Mouse (Mus musculus) lung, embryonic 15.5 days (tissue): Measurements from ENCODE around the gene Olfr642. TPM values are rescaled to one million over a fixed set of nuclear protein-coding genes. Genes with fewer than 3 reads are reported as not detected.

Experiments
- ATAC-seq: fragments of 200-750 bp; cut with Nextera tagmentation; 2 replicates; pipeline ENCODE4 v1.8.0; 2017; ENCODE audit warnings: moderate number of reproducible peaks, borderline replicate concordance; ENCODE audit not compliant: low FRiP score, low TSS enrichment; ENCODE audit errors: extremely low read depth
- H3K27ac ChIP-seq: fragments of 300-500 bp; sonication (generic); 2 replicates; pipeline ENCODE4 v1.5.1; 2015; ENCODE audit warnings: moderate library complexity, mild to moderate bottlenecking, inconsistent platforms
- H3K27me3 ChIP-seq: fragments of 300-500 bp; sonication (generic); 2 replicates; pipeline ENCODE4 v1.6.1; 2015; ENCODE audit warnings: inconsistent platforms
- H3K36me3 ChIP-seq: fragments of 300-500 bp; sonication (generic); 2 replicates; pipeline ENCODE4 v1.6.1; 2015; ENCODE audit warnings: inconsistent platforms
- H3K4me1 ChIP-seq: fragments of 300-500 bp; sonication (generic); 2 replicates; pipeline ENCODE4 v1.6.1; 2015; ENCODE audit warnings: inconsistent platforms
- H3K4me2 ChIP-seq: fragments of 300-500 bp; sonication (generic); 2 replicates; pipeline ENCODE4 v1.6.1; 2015; ENCODE audit warnings: inconsistent platforms, mild to moderate bottlenecking, moderate library complexity
- H3K4me3 ChIP-seq: fragments of 300-500 bp; sonication (generic); 2 replicates; pipeline ENCODE4 v1.5.1; 2015; ENCODE audit warnings: mild to moderate bottlenecking, inconsistent platforms
- H3K9ac ChIP-seq: fragments of 300-500 bp; sonication (generic); 2 replicates; pipeline ENCODE4 v1.6.1; 2015; ENCODE audit warnings: inconsistent platforms
- H3K9me3 ChIP-seq: fragments of 300-500 bp; sonication (generic); 2 replicates; pipeline ENCODE4 v1.6.1; 2016; ENCODE audit warnings: inconsistent platforms
- WGBS: fragments of 180-500 bp; shearing (Covaris S2); methylation state at CpG from one replicate; pipeline ENCODE4 v1.1.7; 2015; 5-methylcytosine and 5-hydroxymethylcytosine counted together
- polyA plus RNA-seq: library from polyadenylated mRNA; unstranded; fragments of >200 nt; fragmentation: Nextera tagmentation; extraction: Ambion mirVana; gene quantifications from 2 replicates; pipeline ENCODE4 v1.2.1, GENCODE M21; 2015

Olfr642 gene
- not detected in 2 replicates for polyA plus RNA-seq

- no peak for ATAC-seq
- Histone ChIP-seq H3K27ac (no peak within 1 kb of the TSS), H3K9me3 (no peaks in the 10 kb centered on the region), H3K4me2 (no peak within 1 kb of the TSS), H3K27me3 (no peaks in the 10 kb centered on the region), H3K9ac (no peak within 1 kb of the TSS), H3K4me1 (no peaks in the 10 kb centered on the region), H3K4me3 (no peak within 1 kb of the TSS), H3K36me3 (no peaks in the 10 kb centered on the region)
- 66% methylated on average over 1 of the region's 1 CpGs for WGBS
These were observed at the start of gene Olfr642 for GRCm38 (mm10) chr7:104052566-104052965. TSS of gene Olfr642 (minus strand) at chr7:104052666.

GRCm38 (mm10) chr7:104085365-104085764 lies 32.9 kb upstream of the Olfr642 start, which contains the start of gene Olfr645:
TSS of gene Olfr645 (minus strand) at chr7:104085465.
- Histone ChIP-seq H3K27me3 (no peaks in the 10 kb centered on the region), H3K9ac (no peak within 1 kb of the TSS), H3K27ac (no peak within 1 kb of the TSS), H3K4me3 (no peak within 1 kb of the TSS), H3K4me2 (no peak within 1 kb of the TSS), H3K4me1 (no peaks in the 10 kb centered on the region), H3K36me3 (no peaks in the 10 kb centered on the region), H3K9me3 (no peaks in the 10 kb centered on the region)
- ATAC-seq = no peak
- WGBS = 65% methylated on average over 1 of the region's 1 CpGs

- WGBS = 60% methylated on average over 2 of the region's 2 CpGs
- H3K36me3 ChIP-seq = no peaks in the 10 kb centered on the region
- no peak within 1 kb of the TSS for H3K4me3 ChIP-seq
- no peak within 1 kb of the TSS for H3K27ac ChIP-seq
- H3K4me2 ChIP-seq = no peak within 1 kb of the TSS
- H3K27me3 ChIP-seq = no peaks in the 10 kb centered on the region
- H3K4me1 ChIP-seq = no peaks in the 10 kb centered on the region
- no peaks in the 10 kb centered on the region for H3K9me3 ChIP-seq
- ATAC-seq = no peak
- no peak within 1 kb of the TSS for H3K9ac ChIP-seq
These were observed 19.3 kb upstream of the Olfr642 start, which contains the start of gene Olfr644 for GRCm38 (mm10) chr7:104071769-104072168. TSS of gene Olfr644 (minus strand) at chr7:104071869.

GRCm38 (mm10) chr7:104061345-104061744 lies 8.9 kb upstream of the Olfr642 start, which contains the start of gene 4930516K23Rik:
TSS of gene 4930516K23Rik (minus strand) at chr7:104061445.
- whole genome bisulfite sequencing = 38% methylated on average over 2 of the region's 2 CpGs
- Histone ChIP-seq H3K4me1 (no peaks in the 10 kb centered on the region), H3K27me3 (no peaks in the 10 kb centered on the region), H3K4me2 (no peak within 1 kb of the TSS), H3K36me3 (no peaks in the 10 kb centered on the region), H3K4me3 (no peak within 1 kb of the TSS), H3K9ac (no peak within 1 kb of the TSS), H3K9me3 (no peaks in the 10 kb centered on the region), H3K27ac (no peak within 1 kb of the TSS)
- no peak for ATAC-seq

GRCm38 (mm10) chr7:104059215-104059614 lies 6.7 kb upstream of the Olfr642 start:
- H3K4me3 ChIP-seq = no peak overlapping the region
- no peaks in the 10 kb centered on the region for H3K36me3 ChIP-seq
- no peaks in the 10 kb centered on the region for H3K9me3 ChIP-seq
- no peak overlapping the region for H3K27ac ChIP-seq
- WGBS = 77% methylated on average over 1 of the region's 1 CpGs
- no peak overlapping the region for H3K4me2 ChIP-seq
- H3K4me1 ChIP-seq = no peaks in the 10 kb centered on the region
- H3K27me3 ChIP-seq = no peaks in the 10 kb centered on the region
- ATAC-seq = no peak
- no peak overlapping the region for H3K9ac ChIP-seq

GRCm38 (mm10) chr7:104050745-104051144 lies 1.7 kb downstream of the Olfr642 start:
- H3K9ac ChIP-seq = no peak overlapping the region
- H3K4me2 ChIP-seq = no peak overlapping the region
- 89% methylated on average over 4 of the region's 4 CpGs for WGBS
- H3K27ac ChIP-seq = no peak overlapping the region
- ATAC-seq = no peak
- H3K9me3 ChIP-seq = no peaks in the 10 kb centered on the region
- H3K4me1 ChIP-seq = no peaks in the 10 kb centered on the region
- H3K36me3 ChIP-seq = no peaks in the 10 kb centered on the region
- H3K27me3 ChIP-seq = no peaks in the 10 kb centered on the region
- H3K4me3 ChIP-seq = no peak overlapping the region

GRCm38 (mm10) chr7:104035145-104035544 lies 17.3 kb downstream of the Olfr642 start, which contains the start of gene Olfr641:
TSS of gene Olfr641 (plus strand) at chr7:104035445.
- ATAC-seq = no peak
- no peaks in the 10 kb centered on the region for H3K9me3 ChIP-seq
- no peaks in the 10 kb centered on the region for H3K36me3 ChIP-seq
- H3K27me3 ChIP-seq = no peaks in the 10 kb centered on the region
- H3K27ac ChIP-seq = no peak within 1 kb of the TSS
- H3K4me3 ChIP-seq = no peak within 1 kb of the TSS
- 65% methylated on average over 1 of the region's 1 CpGs for WGBS
- no peak within 1 kb of the TSS for H3K4me2 ChIP-seq
- H3K4me1 ChIP-seq = no peaks in the 10 kb centered on the region
- H3K9ac ChIP-seq = no peak within 1 kb of the TSS

- Histone ChIP-seq H3K36me3 (no peaks in the 10 kb centered on the region), H3K9ac (no peak overlapping the region), H3K4me3 (no peak overlapping the region), H3K27me3 (no peaks in the 10 kb centered on the region), H3K4me1 (no peaks in the 10 kb centered on the region), H3K4me2 (no peak overlapping the region), H3K27ac (no peak overlapping the region), H3K9me3 (no peaks in the 10 kb centered on the region)
- WGBS = 76% methylated on average over 3 of the region's 3 CpGs
- ATAC-seq = no peak
These were observed 25.5 kb downstream of the Olfr642 start for GRCm38 (mm10) chr7:104026978-104027377.

GRCm38 (mm10) chr7:104025473-104025872 lies 27.0 kb downstream of the Olfr642 start, which contains the start of gene Olfr640:
TSS of gene Olfr640 (minus strand) at chr7:104025573.
- Histone ChIP-seq H3K4me3 (no peak within 1 kb of the TSS), H3K36me3 (no peaks in the 10 kb centered on the region), H3K4me2 (no peak within 1 kb of the TSS), H3K27ac (no peak within 1 kb of the TSS), H3K9ac (no peak within 1 kb of the TSS), H3K27me3 (no peaks in the 10 kb centered on the region), H3K9me3 (no peaks in the 10 kb centered on the region), H3K4me1 (no peaks in the 10 kb centered on the region)
- 74% methylated on average over 6 of the region's 6 CpGs for WGBS
- ATAC-seq = no peak

- Histone ChIP-seq H3K27me3 (no peaks in the 10 kb centered on the region), H3K4me2 (no peak overlapping the region), H3K36me3 (no peaks in the 10 kb centered on the region), H3K27ac (no peak overlapping the region), H3K9ac (no peak overlapping the region), H3K9me3 (no peaks in the 10 kb centered on the region), H3K4me3 (no peak overlapping the region), H3K4me1 (no peaks in the 10 kb centered on the region)
- ATAC-seq = no peak
- WGBS = 84% methylated on average over 6 of the region's 6 CpGs
These were observed 30.8 kb downstream of the Olfr642 start for GRCm38 (mm10) chr7:104021651-104022050.

- Histone ChIP-seq H3K27me3 (no peaks in the 10 kb centered on the region), H3K4me2 (no peak overlapping the region), H3K9me3 (no peaks in the 10 kb centered on the region), H3K9ac (no peak overlapping the region), H3K4me3 (no peak overlapping the region), H3K36me3 (no peaks in the 10 kb centered on the region), H3K4me1 (no peaks in the 10 kb centered on the region), H3K27ac (no peak overlapping the region)
- no peak for ATAC-seq
- 81% methylated on average over 1 of the region's 1 CpGs for WGBS
These were observed 33.5 kb downstream of the Olfr642 start for GRCm38 (mm10) chr7:104018953-104019352.

GRCm38 (mm10) chr7:104017203-104017602 lies 35.3 kb downstream of the Olfr642 start, which contains the start of gene Olfr639:
TSS of gene Olfr639 (minus strand) at chr7:104017303.
- no peak within 1 kb of the TSS for H3K4me2 ChIP-seq
- H3K27me3 ChIP-seq = no peaks in the 10 kb centered on the region
- ATAC-seq = no peak
- H3K27ac ChIP-seq = no peak within 1 kb of the TSS
- H3K4me1 ChIP-seq = no peaks in the 10 kb centered on the region
- no peak within 1 kb of the TSS for H3K9ac ChIP-seq
- H3K4me3 ChIP-seq = no peak within 1 kb of the TSS
- no peaks in the 10 kb centered on the region for H3K36me3 ChIP-seq
- H3K9me3 ChIP-seq = no peaks in the 10 kb centered on the region

GRCm38 (mm10) chr7:103999124-103999523 lies 53.3 kb downstream of the Olfr642 start:
- Histone ChIP-seq H3K4me2 (no peak overlapping the region), H3K36me3 (no peaks in the 10 kb centered on the region), H3K9me3 (no peaks in the 10 kb centered on the region), H3K9ac (no peak overlapping the region), H3K4me1 (no peaks in the 10 kb centered on the region), H3K27ac (no peak overlapping the region), H3K4me3 (no peak overlapping the region), H3K27me3 (no peaks in the 10 kb centered on the region)
- ATAC-seq = no peak
